Comparison of ENCODE assay signal across 15 mouse cellular contexts in genomic region chr13:99451276-99451675, GRCm38 (mm10).
DNase-seq lines count a peak whose midpoint lies in the region; ATAC-seq lines count a peak whose summit lies in the region.
"Had no signal": no experiment of that assay in that cellular context is flagged by ENCODE, and none has a peak within 500 bp of the region (broad histone marks: within the 10 kb centered on the region; RNA-seq: fewer than 3 reads in every experiment).

No protein-coding gene starts in this region.

- H3K27ac ChIP-seq in heart, embryonic 13.5 days (replicated peaks): peak overlapping the region; percentile 29; the same call in 1 of the 2 replicates
- 0 out of 2 replicates have a peak overlapping the region, but pooled peaks have one; percentile 16 for H3K27ac ChIP-seq in midbrain, embryonic 13.5 days
- no peak overlapping the region for H3K27ac ChIP-seq in midbrain, embryonic 11.5 days (ENCODE audit: low read depth, low read length)
- H3K27ac ChIP-seq in forebrain, embryonic 14.5 days (ENCODE audit: low read depth, low read length): peak overlapping the region; percentile 58; the same call in 1 of the 2 replicates
- H3K27ac ChIP-seq: macrophage; stomach, postnatal 0 days had no signal

- H3K4me3 ChIP-seq in heart, embryonic 13.5 days: no peak overlapping the region
- no peak overlapping the region for H3K4me3 ChIP-seq in midbrain, embryonic 13.5 days (replicated peaks)
- H3K4me3 ChIP-seq in midbrain, embryonic 11.5 days (ENCODE audit: low read depth, low read length): no peak overlapping the region
- no peak overlapping the region for H3K4me3 ChIP-seq in forebrain, embryonic 14.5 days (ENCODE audit: low read depth, low read length)

- no peak for DNase-seq in heart, adult 18-20 months
- DNase-seq in midbrain, embryonic 11.5 days (ENCODE audit: low spot score, missing footprints): no peak
- DNase-seq in forebrain, embryonic 14.5 days (ENCODE audit: low spot score): no peak
- DNase-seq in ovary, postnatal 10 days (ENCODE audit: low spot score): no peak
- DNase-seq in layer of hippocampus, adult 9-11 months: no peak
- DNase-seq: adrenal gland, adult 2 months; liver; lung, adult 18-20 months; thymus, postnatal 4 days had no signal

- no peak overlapping the region for H3K4me2 ChIP-seq in heart, embryonic 13.5 days
- no peak overlapping the region for H3K4me2 ChIP-seq in midbrain, embryonic 13.5 days (replicated peaks)
- H3K4me2 ChIP-seq in midbrain, embryonic 11.5 days: no peak overlapping the region
- no peak overlapping the region for H3K4me2 ChIP-seq in forebrain, embryonic 14.5 days (ENCODE audit: low read length)

- ATAC-seq in heart, embryonic 13.5 days (ENCODE audit: extremely low read depth, insufficient number of reproducible peaks, low FRiP score, low TSS enrichment): no peak
- ATAC-seq in midbrain, embryonic 13.5 days: no peak
- ATAC-seq in midbrain, embryonic 11.5 days (ENCODE audit: low FRiP score): no peak
- no peak for ATAC-seq in forebrain, embryonic 14.5 days
- ATAC-seq: intestine, embryonic 16.5 days had no signal

- H3K27me3 ChIP-seq in heart, embryonic 13.5 days (replicated peaks): no peaks in the 10 kb centered on the region
- H3K27me3 ChIP-seq in midbrain, embryonic 13.5 days: no peaks in the 10 kb centered on the region
- H3K27me3 ChIP-seq in midbrain, embryonic 11.5 days (ENCODE audit: control insufficient read depth, insufficient read depth, low read length): no peaks in the 10 kb centered on the region
- no peaks in the 10 kb centered on the region for H3K27me3 ChIP-seq in forebrain, embryonic 14.5 days (replicated peaks; ENCODE audit: control insufficient read depth, insufficient read depth, low read length)

- H3K36me3 ChIP-seq in heart, embryonic 13.5 days: no peaks in the 10 kb centered on the region
- H3K36me3 ChIP-seq in midbrain, embryonic 13.5 days: peaks cover 20% of the 10 kb centered on the region
- peaks cover 2% of the 10 kb centered on the region; the same call in 1 of the 2 replicates for H3K36me3 ChIP-seq in midbrain, embryonic 11.5 days (ENCODE audit: control insufficient read depth, insufficient read depth, low read length)
- H3K36me3 ChIP-seq in forebrain, embryonic 14.5 days (ENCODE audit: control insufficient read depth, insufficient read depth, low read length): peaks cover 3% of the 10 kb centered on the region; the same call in 1 of the 2 replicates
- H3K36me3 ChIP-seq: G1E had no signal

- H3K4me1 ChIP-seq in heart, embryonic 13.5 days: peaks cover 42% of the 10 kb centered on the region
- H3K4me1 ChIP-seq in midbrain, embryonic 13.5 days (replicated peaks): peaks cover 82% of the 10 kb centered on the region
- H3K4me1 ChIP-seq in midbrain, embryonic 11.5 days (ENCODE audit: control insufficient read depth, insufficient read depth, low read length): peaks cover 34% of the 10 kb centered on the region
- H3K4me1 ChIP-seq in forebrain, embryonic 14.5 days (ENCODE audit: control insufficient read depth, insufficient read depth, low read length): peaks cover 43% of the 10 kb centered on the region

- no peak overlapping the region for H3K9ac ChIP-seq in heart, embryonic 13.5 days
- H3K9ac ChIP-seq in midbrain, embryonic 13.5 days (replicated peaks): no peak overlapping the region
- no peak overlapping the region for H3K9ac ChIP-seq in midbrain, embryonic 11.5 days (ENCODE audit: low read length)
- H3K9ac ChIP-seq in forebrain, embryonic 14.5 days (ENCODE audit: low read length): no peak overlapping the region

- H3K9me3 ChIP-seq in heart, embryonic 13.5 days: no peaks in the 10 kb centered on the region
- no peaks in the 10 kb centered on the region for H3K9me3 ChIP-seq in midbrain, embryonic 13.5 days
- H3K9me3 ChIP-seq in midbrain, embryonic 11.5 days (ENCODE audit: control insufficient read depth, low read length): no peaks in the 10 kb centered on the region
- no peaks in the 10 kb centered on the region for H3K9me3 ChIP-seq in forebrain, embryonic 14.5 days (replicated peaks; ENCODE audit: control insufficient read depth, low read length)
- H3K9me3 ChIP-seq: G1E had no signal

- WGBS in heart, embryonic 13.5 days: 66% methylated on average over 5 of the region's 5 CpGs
- WGBS in midbrain, embryonic 13.5 days: 87% methylated on average over 5 of the region's 5 CpGs
- WGBS in midbrain, embryonic 11.5 days: 90% methylated on average over 5 of the region's 5 CpGs
- WGBS in forebrain, embryonic 14.5 days: 77% methylated on average over 5 of the region's 5 CpGs
